Mouse (Mus musculus) thymus, adult 2 months (tissue): ENCODE measurements at regions not wholly inside any gene's neighbourhood (a gene's known extent, or its start where the extent isn't known, plus 50 kb on each side); places are given as distances from the start of the nearest gene placed in this dataset.

Source experiments
- DNase-seq: peaks from one replicate; pipeline ENCODE4 v3.0.0; 2021
- H3K27ac ChIP-seq: fragments of 200-500 bp; 2 replicates; pipeline ENCODE4 v1.5.1; 2012; ENCODE audit warnings: low read length, control low read depth; ENCODE audit not compliant: control insufficient read depth, insufficient read depth
- H3K27me3 ChIP-seq: fragments of 200-500 bp; 2 replicates; pipeline ENCODE4 v1.6.1; 2012; ENCODE audit warnings: mild to moderate bottlenecking, low read length, moderate library complexity, mixed read lengths; ENCODE audit not compliant: control insufficient read depth, insufficient read depth
- H3K36me3 ChIP-seq: fragments of 200-500 bp; 2 replicates; pipeline ENCODE4 v1.6.1; 2012; ENCODE audit warnings: mild to moderate bottlenecking, low read length, moderate library complexity; ENCODE audit not compliant: control insufficient read depth, insufficient read depth
- H3K4me1 ChIP-seq: fragments of 200-500 bp; replicated peaks from 2 replicates; pipeline ENCODE4 v1.6.1; 2012; ENCODE audit warnings: low read length; ENCODE audit not compliant: control insufficient read depth, insufficient read depth
- H3K4me3 ChIP-seq: fragments of 200-500 bp; 2 replicates; pipeline ENCODE4 v1.5.1; 2012; ENCODE audit warnings: mild to moderate bottlenecking, low read length, control low read depth, moderate library complexity; ENCODE audit not compliant: control insufficient read depth, insufficient read depth
- CTCF ChIP-seq: fragments of 200-500 bp; IDR thresholded peaks from 2 replicates; pipeline ENCODE4 v1.5.1; 2012; ENCODE audit warnings: mild to moderate bottlenecking, control low read depth, low read length, moderate library complexity, borderline replicate concordance; ENCODE audit not compliant: control insufficient read depth, poor library complexity, insufficient read depth; ENCODE audit errors: extremely low read depth
- POLR2A ChIP-seq: fragments of 200-500 bp; IDR thresholded peaks from 2 replicates; pipeline ENCODE4 v1.6.1; 2012; ENCODE audit warnings: mild to moderate bottlenecking, low read length, control low read depth, moderate library complexity; ENCODE audit not compliant: control insufficient read depth, poor library complexity, insufficient read depth; ENCODE audit errors: extremely low read depth
- WGBS: fragments of 180-500 bp; shearing (Covaris S2); methylation state at CpG from one replicate; pipeline ENCODE4 v1.1.7; 2018; 5-methylcytosine and 5-hydroxymethylcytosine counted together

DNA sequence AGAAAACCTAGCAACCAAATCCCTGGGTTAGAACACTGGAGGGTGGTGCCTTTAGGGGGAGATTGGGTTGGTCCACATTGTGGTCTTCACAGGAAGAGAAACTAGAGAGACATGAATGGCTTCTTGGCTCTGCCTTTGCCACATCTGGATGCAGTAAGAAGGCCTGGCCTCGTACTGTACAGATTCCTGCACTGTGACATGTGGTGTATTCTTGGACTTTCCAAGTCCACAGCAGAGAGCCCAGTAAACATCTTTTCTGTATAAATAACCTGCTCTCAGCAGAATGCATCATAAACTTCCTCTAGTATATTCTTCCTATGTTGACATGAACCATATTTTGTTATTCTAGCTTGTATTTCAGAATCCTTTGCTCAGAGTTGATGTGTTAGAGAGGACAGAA lies 235.7 kb downstream of the Ankrd50 start:
- Histone ChIP-seq H3K4me3 (no peak overlapping the region), H3K4me1 (peaks cover 16% of the 10 kb centered on the region), H3K36me3 (no peaks in the 10 kb centered on the region), H3K27me3 (no peaks in the 10 kb centered on the region), H3K27ac (no peak overlapping the region)
- DNase-seq = no peak
- 56% methylated on average over 1 of the region's 1 CpGs for WGBS
- TF ChIP-seq CTCF (no peak), POLR2A (no peak)

DNA sequence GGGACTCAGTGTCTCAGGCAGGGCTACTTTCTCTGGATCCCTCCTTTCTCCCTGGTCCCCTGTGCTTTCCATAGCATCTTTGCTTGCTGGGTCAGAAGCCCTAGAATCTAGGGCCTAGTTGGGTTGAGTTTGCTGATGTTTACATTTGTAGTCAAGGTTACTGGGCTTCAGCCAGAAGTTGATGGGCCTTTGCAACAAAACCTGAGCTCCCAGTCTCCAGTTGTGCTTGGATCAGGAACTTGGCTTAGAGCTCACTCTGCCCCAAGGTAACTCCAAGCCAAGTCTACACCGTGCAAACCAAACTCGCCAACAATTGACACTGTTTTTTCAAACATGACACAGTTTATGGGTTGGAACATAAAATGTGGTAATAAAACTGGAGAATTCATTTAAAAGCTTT lies 238.2 kb downstream of the Ankrd50 start:
- 95% methylated on average over 2 of the region's 2 CpGs for WGBS
- H3K4me3 ChIP-seq = no peak overlapping the region
- no peak for DNase-seq
- TF ChIP-seq POLR2A (no peak), CTCF (no peak)
- no peaks in the 10 kb centered on the region for H3K27me3 ChIP-seq
- H3K27ac ChIP-seq = no peak overlapping the region
- peaks cover 14% of the 10 kb centered on the region for H3K4me1 ChIP-seq
- no peaks in the 10 kb centered on the region for H3K36me3 ChIP-seq

DNA sequence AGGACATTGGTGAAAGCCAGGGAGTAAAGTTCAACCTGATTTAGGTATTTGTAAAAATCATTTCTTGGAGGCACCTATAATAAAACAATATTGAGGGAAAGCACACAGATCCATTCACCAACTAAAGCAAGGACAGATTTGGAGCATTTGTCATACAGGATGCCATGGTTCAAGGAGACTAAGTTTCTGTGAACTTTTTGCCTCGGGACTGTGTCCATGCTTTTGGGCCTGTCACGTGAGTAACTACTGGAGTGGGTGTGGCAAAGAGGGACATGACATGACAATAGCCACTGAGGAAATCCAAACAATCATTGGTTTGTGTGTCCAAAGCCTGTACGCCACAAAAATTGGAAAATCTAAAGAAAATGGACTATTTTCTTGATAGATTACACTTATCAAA lies 241.4 kb downstream of the Ankrd50 start:
- Histone ChIP-seq H3K4me3 (no peak overlapping the region), H3K36me3 (no peaks in the 10 kb centered on the region), H3K27ac (no peak overlapping the region), H3K27me3 (no peaks in the 10 kb centered on the region), H3K4me1 (peaks cover 5% of the 10 kb centered on the region)
- no peak for DNase-seq
- WGBS = 94% methylated on average over 3 of the region's 3 CpGs
- no peak for TF ChIP-seq POLR2A
- no peak for TF ChIP-seq CTCF

DNA sequence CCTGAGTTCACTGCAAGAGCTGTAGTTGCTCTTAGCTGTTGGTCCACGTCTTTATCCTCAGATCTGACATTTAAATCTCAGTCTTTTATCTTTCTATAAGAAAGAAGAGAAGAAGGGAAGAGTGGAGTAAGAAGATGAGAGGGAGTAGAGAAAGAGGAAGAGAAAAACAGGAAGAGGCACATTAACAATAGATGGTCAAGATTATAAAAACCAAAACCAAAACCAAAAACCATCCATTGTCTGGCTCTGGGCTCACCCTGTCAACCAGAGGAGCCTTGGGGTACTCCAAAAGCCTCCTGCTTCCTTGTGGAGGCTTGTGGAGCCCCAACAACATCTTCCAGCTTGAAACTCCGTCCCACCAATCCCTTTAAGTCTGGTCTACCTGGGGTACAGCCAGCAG lies 247.0 kb downstream of the Ankrd50 start:
- no peak overlapping the region for H3K4me3 ChIP-seq
- WGBS = 35% methylated on average over 2 of the region's 2 CpGs
- no peaks in the 10 kb centered on the region for H3K36me3 ChIP-seq
- TF ChIP-seq POLR2A (no peak), CTCF (no peak)
- no peak for DNase-seq
- no peaks in the 10 kb centered on the region for H3K27me3 ChIP-seq
- no peak overlapping the region for H3K27ac ChIP-seq
- peaks cover 5% of the 10 kb centered on the region for H3K4me1 ChIP-seq

DNA sequence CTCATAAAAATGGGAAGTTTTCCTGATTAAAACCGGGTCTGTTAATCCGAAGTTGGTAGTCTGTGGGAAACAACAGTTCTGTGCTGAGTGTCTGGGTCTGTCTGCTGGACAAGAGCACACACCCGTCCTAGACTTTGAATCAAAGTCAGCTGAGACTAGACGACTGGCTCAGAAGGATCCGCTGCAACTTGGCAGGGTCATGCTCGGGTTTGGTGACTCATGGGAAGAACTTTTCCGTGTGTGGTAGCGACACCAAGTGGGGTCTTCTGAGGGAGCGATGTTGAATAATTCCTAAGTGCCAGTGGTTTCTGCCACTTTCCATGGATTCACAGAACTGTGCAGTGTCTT lies 248.9 kb downstream of the Ankrd50 start:
- H3K36me3 ChIP-seq = no peaks in the 10 kb centered on the region
- H3K4me1 ChIP-seq = peaks cover 12% of the 10 kb centered on the region
- 92% methylated on average over 9 of the region's 9 CpGs for WGBS
- no peaks in the 10 kb centered on the region for H3K27me3 ChIP-seq
- TF ChIP-seq CTCF (no peak), POLR2A (no peak)
- DNase-seq = no peak
- no peak overlapping the region for H3K4me3 ChIP-seq
- no peak overlapping the region for H3K27ac ChIP-seq

DNA sequence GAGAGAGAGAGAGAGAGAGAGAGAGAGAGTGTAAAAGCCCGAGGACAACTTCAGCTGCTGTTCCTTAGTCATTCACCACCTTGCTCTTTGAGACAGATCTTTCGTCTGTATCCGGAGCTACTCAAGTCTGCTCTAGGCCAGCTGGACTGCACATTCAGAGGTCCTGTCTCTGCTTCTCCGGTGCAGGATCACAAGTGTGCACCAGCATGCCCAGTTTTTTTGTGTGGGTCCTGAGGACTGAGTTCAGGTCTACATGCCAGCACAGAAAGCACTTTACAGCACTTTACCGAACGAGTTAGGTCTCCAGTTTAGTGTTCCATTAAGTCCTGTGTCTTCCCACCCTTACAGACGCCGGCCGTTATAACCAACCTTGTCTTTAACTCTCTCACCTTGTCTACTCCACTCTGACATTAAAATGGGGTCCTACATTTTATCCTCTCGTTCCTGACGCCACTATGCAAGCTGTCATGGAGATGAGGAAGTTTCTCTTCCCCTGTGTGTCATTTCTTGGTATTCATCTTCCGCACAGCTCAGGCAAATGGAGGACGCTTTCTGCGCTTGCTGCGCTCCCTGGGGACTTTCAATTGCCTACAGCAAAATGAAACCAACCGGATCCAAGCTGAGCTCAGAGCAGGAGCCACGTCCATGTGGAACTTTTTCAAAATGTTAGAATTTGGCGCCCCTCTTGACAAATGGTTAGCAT lies 249.5 kb downstream of the Ankrd50 start:
- H3K27me3 ChIP-seq = no peaks in the 10 kb centered on the region
- no peaks in the 10 kb centered on the region for H3K36me3 ChIP-seq
- WGBS = 87% methylated on average over 18 of the region's 18 CpGs
- peaks cover 12% of the 10 kb centered on the region for H3K4me1 ChIP-seq
- TF ChIP-seq CTCF (no peak), POLR2A (no peak)
- H3K4me3 ChIP-seq = no peak overlapping the region
- H3K27ac ChIP-seq = no peak overlapping the region
- DNase-seq = no peak

DNA sequence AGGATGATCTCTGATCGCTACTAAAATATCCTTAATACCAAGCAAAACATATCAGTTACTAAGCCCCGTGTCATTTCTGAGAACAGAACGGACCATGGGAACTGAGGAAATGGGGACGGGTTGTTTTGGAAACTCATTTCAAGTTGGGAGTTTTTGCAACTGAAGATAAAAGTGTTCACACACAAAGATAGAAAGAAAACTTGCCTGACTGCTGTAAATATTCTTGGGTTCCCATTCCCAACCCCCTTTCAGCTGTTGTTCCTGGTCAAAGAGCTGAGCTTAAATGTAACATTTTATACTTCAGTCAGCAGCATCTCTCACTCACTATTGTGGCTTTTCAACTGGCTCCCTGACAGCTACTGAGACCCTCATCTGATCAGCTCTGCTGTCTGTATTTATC lies 250.1 kb downstream of the Ankrd50 start:
- no peak overlapping the region for H3K27ac ChIP-seq

More for the DNA sequence above, 250.1 kb downstream of the Ankrd50 start:
- Histone ChIP-seq H3K36me3 (no peaks in the 10 kb centered on the region), H3K4me3 (no peak overlapping the region), H3K4me1 (peaks cover 14% of the 10 kb centered on the region), H3K27me3 (no peaks in the 10 kb centered on the region)
- no peak for DNase-seq
- WGBS = 88% methylated on average over 4 of the region's 4 CpGs
- TF ChIP-seq POLR2A = no peak
